Mouse (Mus musculus) embryonic fibroblast, embryonic 13.5 days (primary cell): Measurements from ENCODE around the gene Lrrc19.
"Not testable (repeated sequence)": the region's sequence is repeated elsewhere in the genome, so short reads cannot be mapped to it uniquely, and the experiment has no call there.

Source experiments
- CTCF ChIP-seq: IDR thresholded peaks from 2 replicates; pipeline ENCODE4 v1.5.1; 2011; ENCODE audit warnings: mild to moderate bottlenecking, control low read depth, low read length, moderate library complexity, borderline replicate concordance; ENCODE audit not compliant: insufficient read depth
- POLR2A ChIP-seq: IDR thresholded peaks from 2 replicates; pipeline ENCODE4 v1.6.1; 2011; ENCODE audit warnings: low read depth, mild to moderate bottlenecking, control low read depth, low read length, moderate library complexity

- TF ChIP-seq POLR2A, CTCF: not testable (repeated sequence)
Measured at GRCm38 (mm10) chr4:94650426-94651175, 657 bp upstream of the Lrrc19 start.
